Mouse (Mus musculus) mesoderm, embryonic 11.5 days (tissue): ENCODE results near the gene Smpd2.

Experiments used
- DNase-seq: peaks from one replicate; pipeline ENCODE4 v3.0.0-alpha.2; 2012; ENCODE audit warnings: low read depth, low spot score

Smpd2 gene

GRCm38 (mm10) chr10:41489708-41490517 lies at the start of gene Smpd2, which contains the start of gene Ppil6:
Gene Smpd2, minus strand, starts transcription at chr10:41490369.
Gene Ppil6, plus strand, starts transcription at chr10:41490439.
- DNase-seq, result peak; percentile 97

GRCm38 (mm10) chr10:41538986-41539385 lies 48.8 kb upstream of the Smpd2 start:
- no peak for DNase-seq

GRCm38 (mm10) chr10:41537983-41538330 lies 47.8 kb upstream of the Smpd2 start:
- DNase-seq, result no peak

GRCm38 (mm10) chr10:41537226-41537982 lies 47.2 kb upstream of the Smpd2 start:
- DNase-seq, result no peak

GRCm38 (mm10) chr10:41536714-41537113 lies 46.5 kb upstream of the Smpd2 start:
- no peak for DNase-seq

- DNase-seq, result no peak
Measured at GRCm38 (mm10) chr10:41535991-41536390, 45.8 kb upstream of the Smpd2 start.

GRCm38 (mm10) chr10:41529972-41530371 lies 39.8 kb upstream of the Smpd2 start:
- DNase-seq, result no peak

GRCm38 (mm10) chr10:41525696-41526095 lies 35.5 kb upstream of the Smpd2 start:
- DNase-seq, result no peak

GRCm38 (mm10) chr10:41523386-41523785 lies 33.2 kb upstream of the Smpd2 start:
- no peak for DNase-seq

GRCm38 (mm10) chr10:41520410-41520673 lies 30.2 kb upstream of the Smpd2 start:
- DNase-seq, result no peak

GRCm38 (mm10) chr10:41519640-41520409 lies 29.7 kb upstream of the Smpd2 start:
- DNase-seq, result peak; percentile 59

- DNase-seq, result peak; percentile 97
Measured at GRCm38 (mm10) chr10:41518981-41519618, 28.9 kb upstream of the Smpd2 start, which contains the start of gene Cd164. Gene Cd164, plus strand, starts transcription at chr10:41519414.

GRCm38 (mm10) chr10:41518508-41518980 lies 28.4 kb upstream of the Smpd2 start:
- peak; percentile 62 for DNase-seq

- DNase-seq, result no peak
Measured at GRCm38 (mm10) chr10:41514921-41515320, 24.8 kb upstream of the Smpd2 start.

- no peak for DNase-seq
Measured at GRCm38 (mm10) chr10:41514301-41514700, 24.1 kb upstream of the Smpd2 start.

GRCm38 (mm10) chr10:41509160-41509559 lies 19.0 kb upstream of the Smpd2 start:
- DNase-seq, result peak; percentile 43

GRCm38 (mm10) chr10:41505446-41505845 lies 15.3 kb upstream of the Smpd2 start:
- DNase-seq, result peak; percentile 83

- no peak for DNase-seq
Measured at GRCm38 (mm10) chr10:41504996-41505395, 14.8 kb upstream of the Smpd2 start.

GRCm38 (mm10) chr10:41500941-41501340 lies 10.8 kb upstream of the Smpd2 start:
- no peak for DNase-seq

- no peak for DNase-seq
Measured at GRCm38 (mm10) chr10:41491111-41491510, 942 bp upstream of the Smpd2 start.

GRCm38 (mm10) chr10:41490518-41490873 lies 327 bp upstream of the Smpd2 start:
- DNase-seq, result no peak

GRCm38 (mm10) chr10:41489294-41489693 lies 875 bp downstream of the Smpd2 start:
- no peak for DNase-seq
